Mouse (Mus musculus): Measurements from ENCODE around the gene Tnik. TPM values are rescaled to one million over a fixed set of nuclear protein-coding genes. Genes with fewer than 3 reads are reported as not detected.

The Tnik gene
- total RNA-seq, 4 experiments from 2014 or later, result 186 to 199 (median 198) TPM

- DNase-seq (ENCODE audit: low spot score in 2 of 2), result no peak
Observed at GRCm38 (mm10) chr3:28591345-28591744, 328.3 kb downstream of the Tnik start.

- DNase-seq (ENCODE audit: low spot score in 2 of 2), result no peak
Observed at GRCm38 (mm10) chr3:28593922-28594321, 330.9 kb downstream of the Tnik start.

GRCm38 (mm10) chr3:28599476-28599875 is 336.5 kb downstream of the Tnik start:
- no peak for DNase-seq (ENCODE audit: low spot score in 2 of 2)

- no peak for DNase-seq (ENCODE audit: low spot score in 2 of 2)
Observed at GRCm38 (mm10) chr3:28606741-28607140, 343.7 kb downstream of the Tnik start.

- DNase-seq (ENCODE audit: low spot score in 2 of 2), result peak in 1 of 2 experiments; percentile 57
Observed at GRCm38 (mm10) chr3:28612330-28612729, 349.3 kb downstream of the Tnik start.

GRCm38 (mm10) chr3:28616386-28616785 is 353.4 kb downstream of the Tnik start:
- DNase-seq (ENCODE audit: low spot score in 2 of 2), result no peak

- DNase-seq (ENCODE audit: low spot score in 2 of 2), result no peak
Observed at GRCm38 (mm10) chr3:28617008-28617627, 354.1 kb downstream of the Tnik start.

- DNase-seq (ENCODE audit: low spot score in 2 of 2), result no peak
Observed at GRCm38 (mm10) chr3:28621792-28622191, 358.8 kb downstream of the Tnik start.

GRCm38 (mm10) chr3:28626816-28627215 is 363.8 kb downstream of the Tnik start:
- no peak for DNase-seq (ENCODE audit: low spot score in 2 of 2)

GRCm38 (mm10) chr3:28636778-28637177 is 373.8 kb downstream of the Tnik start:
- no peak for DNase-seq (ENCODE audit: low spot score in 2 of 2)

- peak in 1 of 2 experiments; percentile 59 for DNase-seq (ENCODE audit: low spot score in 2 of 2)
Observed at GRCm38 (mm10) chr3:28638957-28639356, 375.9 kb downstream of the Tnik start.

GRCm38 (mm10) chr3:28643252-28643947 is 380.4 kb downstream of the Tnik start:
- no peak for DNase-seq (ENCODE audit: low spot score in 2 of 2)

- no peak for DNase-seq (ENCODE audit: low spot score in 2 of 2)
Observed at GRCm38 (mm10) chr3:28652574-28652973, 389.6 kb downstream of the Tnik start.

- DNase-seq (ENCODE audit: low spot score in 2 of 2), result no peak
Observed at GRCm38 (mm10) chr3:28653043-28653442, 390.0 kb downstream of the Tnik start.

GRCm38 (mm10) chr3:28654740-28655139 is 391.7 kb downstream of the Tnik start:
- DNase-seq (ENCODE audit: low spot score in 2 of 2), result peak in 1 of 2 experiments; percentile 49

GRCm38 (mm10) chr3:28658349-28658748 is 395.3 kb downstream of the Tnik start:
- no peak for DNase-seq (ENCODE audit: low spot score in 2 of 2)

GRCm38 (mm10) chr3:28680851-28681250 is 417.8 kb downstream of the Tnik start:
- DNase-seq (ENCODE audit: low spot score in 2 of 2), result no peak

GRCm38 (mm10) chr3:28681866-28682265 is 418.9 kb downstream of the Tnik start:
- no peak for DNase-seq (ENCODE audit: low spot score in 2 of 2)

GRCm38 (mm10) chr3:28682411-28682810 is 419.4 kb downstream of the Tnik start:
- no peak for DNase-seq (ENCODE audit: low spot score in 2 of 2)

GRCm38 (mm10) chr3:28685510-28685909 is 422.5 kb downstream of the Tnik start:
- no peak for DNase-seq (ENCODE audit: low spot score in 2 of 2)

- DNase-seq (ENCODE audit: low spot score in 2 of 2), result no peak
Observed at GRCm38 (mm10) chr3:28694811-28695210, 431.8 kb downstream of the Tnik start.

GRCm38 (mm10) chr3:28695608-28696007 is 432.6 kb downstream of the Tnik start:
- DNase-seq (ENCODE audit: low spot score in 2 of 2), result no peak

GRCm38 (mm10) chr3:28696162-28696561 is 433.1 kb downstream of the Tnik start:
- no peak for DNase-seq (ENCODE audit: low spot score in 2 of 2)
